Mouse (Mus musculus): ENCODE data around the gene Btbd19. TPM values are rescaled to one million over a fixed set of nuclear protein-coding genes. Genes with fewer than 3 reads are reported as not detected.

The Btbd19 gene
- total RNA-seq, 2 experiments from 2014 or later, result 2.3 to 2.5 TPM

DNA sequence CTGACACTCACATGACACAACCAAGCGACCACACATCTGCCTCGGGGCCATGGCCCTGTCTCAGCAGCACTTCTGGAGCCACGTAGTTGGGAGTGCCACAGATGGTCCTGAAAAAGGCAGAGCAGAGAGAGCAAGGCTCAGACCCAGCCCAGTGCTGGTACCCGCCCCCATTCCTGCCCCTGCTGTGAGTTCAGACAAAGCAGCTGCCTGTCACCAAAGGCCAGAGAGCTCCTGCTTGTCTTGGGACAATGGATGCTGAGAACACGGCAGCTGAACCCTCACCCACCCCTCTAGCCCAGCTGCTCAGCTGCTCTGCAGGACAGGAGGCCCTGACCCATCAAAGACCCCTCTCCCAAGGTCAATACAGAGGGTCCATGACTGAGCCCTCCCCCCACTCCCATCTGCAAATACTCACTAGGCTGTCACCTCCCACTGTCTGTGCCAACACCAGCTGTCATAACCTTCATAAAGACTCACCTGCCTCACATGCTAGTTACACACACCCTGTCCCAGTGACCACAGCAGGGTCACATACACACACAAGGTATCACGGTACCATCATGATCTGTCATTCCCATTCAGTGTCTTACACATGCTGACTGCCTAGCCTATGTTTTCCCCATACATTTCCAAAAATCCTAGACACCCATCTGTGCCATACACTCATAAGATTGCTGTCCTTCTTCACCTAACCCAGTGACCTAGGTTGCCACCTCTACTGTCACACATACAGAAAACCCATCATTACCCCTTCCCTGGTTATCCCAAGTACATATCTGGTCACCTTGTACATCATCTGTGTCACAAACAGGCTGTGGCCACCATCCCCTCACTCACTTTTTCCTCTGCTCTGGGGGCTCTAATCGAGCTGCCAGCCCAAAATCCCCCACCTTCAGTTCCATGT, 6.6 kb upstream of the Btbd19 start:
- peak overlapping the region; percentile 95 for H3K4me3 ChIP-seq

GRCm38 (mm10) chr4:117131198-117131597, 5.7 kb upstream of the Btbd19 start:
- H3K27ac ChIP-seq, result no peak overlapping the region
- H3K4me3 ChIP-seq, result no peak overlapping the region
- no peak for DNase-seq
- no peak for TF ChIP-seq CTCF (IDR thresholded peaks at IDR 0.05)
- intact Hi-C loops (cut with DNase I), result no loop called here

More for the DNA sequence above, 6.6 kb upstream of the Btbd19 start:
- intact Hi-C loops (cut with DNase I), result no loop called here
- DNase-seq, result no peak
- no peak overlapping the region for H3K27ac ChIP-seq
- no peak for TF ChIP-seq CTCF (IDR thresholded peaks at IDR 0.05)

DNA sequence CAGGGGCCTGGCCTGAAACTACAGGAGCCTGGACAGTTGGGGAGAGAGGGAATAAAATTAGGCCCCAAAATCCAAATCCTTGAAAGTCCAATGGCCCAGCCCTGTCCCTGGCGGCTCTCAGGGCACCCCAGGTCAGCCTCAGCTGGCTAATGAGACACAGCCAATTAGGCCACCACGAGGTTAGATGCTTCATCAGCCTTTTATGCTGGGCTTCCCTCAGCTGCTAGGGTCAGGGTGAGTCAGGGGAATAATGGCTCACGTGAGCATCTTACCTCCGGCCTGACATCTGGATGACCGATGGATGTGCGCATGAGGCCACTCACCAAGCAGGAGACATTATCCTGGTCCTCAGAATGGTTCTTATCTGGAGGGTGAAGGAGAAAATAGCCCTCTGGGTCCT, 5.3 kb upstream of the Btbd19 start:
- Histone ChIP-seq H3K4me3 (no peak overlapping the region), H3K27ac (no peak overlapping the region)
- intact Hi-C loops (cut with DNase I), result no loop called here
- DNase-seq, result no peak
- TF ChIP-seq CTCF (IDR thresholded peaks at IDR 0.05), result no peak

- intact Hi-C loops (cut with DNase I), result no loop called here
- peak overlapping the region; percentile 92; the same call in 1 of the 2 replicates for H3K27ac ChIP-seq
- no peak overlapping the region for H3K4me3 ChIP-seq
- no peak for TF ChIP-seq CTCF (IDR thresholded peaks at IDR 0.05)
- DNase-seq, result no peak
Measured at GRCm38 (mm10) chr4:117127991-117128686, 2.6 kb upstream of the Btbd19 start.

DNA sequence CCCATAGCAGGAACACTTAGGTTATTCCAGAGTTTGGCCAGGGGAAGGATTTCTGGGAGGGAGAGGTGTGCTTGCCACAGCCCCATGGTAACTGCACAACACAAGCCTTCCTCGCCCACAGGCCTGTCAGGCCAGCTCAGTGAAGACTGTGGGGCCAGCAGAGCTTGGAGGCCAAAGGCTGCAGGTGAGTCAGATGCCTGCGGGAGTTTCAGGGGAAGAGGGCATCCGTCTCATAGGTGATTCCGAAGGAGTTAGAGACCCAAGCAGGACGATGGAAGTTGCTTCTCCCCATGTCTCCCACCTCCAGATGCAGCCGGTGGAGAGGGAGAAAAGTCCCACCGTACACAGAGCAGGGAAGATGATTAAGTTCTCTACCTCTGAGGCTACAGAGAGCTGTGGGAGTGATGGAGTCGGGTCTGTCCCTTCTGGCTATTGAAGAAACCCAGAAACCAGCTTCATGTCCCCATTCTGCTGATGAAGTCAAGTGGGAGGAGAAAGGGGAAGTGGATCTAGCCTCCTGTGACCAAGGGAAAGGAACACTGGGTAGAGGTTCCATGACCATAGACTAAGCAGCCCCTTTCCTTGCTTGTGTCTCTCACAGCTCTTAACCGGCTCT, 1.3 kb upstream of the Btbd19 start, which contains the start of gene Tctex1d4:
Tctex1d4 (plus strand) TSS at position 120 of the 616 bp plus-strand sequence.
- peak within 1 kb of the TSS; percentile 92 for H3K27ac ChIP-seq
- H3K4me3 ChIP-seq, result peak within 1 kb of the TSS; percentile 54
- intact Hi-C loops (cut with DNase I), result no loop called here
- DNase-seq, result no peak
- no peak for TF ChIP-seq CTCF (IDR thresholded peaks at IDR 0.05)

DNA sequence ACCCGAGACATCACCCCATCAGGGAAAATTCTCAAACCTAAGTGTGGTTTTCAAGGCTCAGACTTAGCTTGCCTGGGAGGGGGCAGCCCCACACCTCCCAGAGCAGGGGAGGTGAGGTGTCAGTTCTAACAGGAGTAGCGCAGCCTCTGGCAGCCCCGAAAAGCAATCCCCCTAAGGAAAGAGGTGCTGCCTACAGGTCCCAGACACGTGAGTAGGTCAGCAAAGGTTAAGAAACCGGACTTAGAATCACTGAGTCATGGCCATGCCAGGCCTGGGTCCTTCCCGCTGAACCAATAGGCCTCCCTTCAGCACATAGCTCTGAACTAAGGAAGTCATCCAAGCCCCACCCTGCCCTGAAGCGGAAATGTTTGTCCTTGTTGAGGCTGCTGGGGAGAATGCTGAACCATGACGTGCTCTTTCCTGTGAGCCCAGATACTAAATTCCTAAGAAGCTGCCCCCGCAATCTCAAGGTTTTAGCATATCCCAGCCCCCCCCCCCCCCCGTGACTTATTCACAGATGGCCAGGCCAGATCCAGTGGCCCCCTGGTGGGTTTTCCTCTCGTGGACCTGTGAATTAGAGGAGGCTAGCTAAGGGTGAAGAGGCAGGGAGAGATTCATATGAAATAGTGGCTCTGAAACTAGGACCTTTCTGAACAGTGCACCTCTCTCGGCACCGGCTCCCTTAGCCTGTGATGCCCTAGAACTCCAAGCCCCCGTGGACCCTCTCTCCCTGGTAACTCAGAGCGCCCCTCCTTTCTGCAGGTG, 567 bp upstream of the Btbd19 start:
- H3K27ac ChIP-seq, result peak overlapping the region; percentile 92
- DNase-seq, result peak; percentile 86
- H3K4me3 ChIP-seq, result peak overlapping the region; percentile 54
- no peak for TF ChIP-seq CTCF (IDR thresholded peaks at IDR 0.05)
- intact Hi-C loops (cut with DNase I), result no loop called here

DNA sequence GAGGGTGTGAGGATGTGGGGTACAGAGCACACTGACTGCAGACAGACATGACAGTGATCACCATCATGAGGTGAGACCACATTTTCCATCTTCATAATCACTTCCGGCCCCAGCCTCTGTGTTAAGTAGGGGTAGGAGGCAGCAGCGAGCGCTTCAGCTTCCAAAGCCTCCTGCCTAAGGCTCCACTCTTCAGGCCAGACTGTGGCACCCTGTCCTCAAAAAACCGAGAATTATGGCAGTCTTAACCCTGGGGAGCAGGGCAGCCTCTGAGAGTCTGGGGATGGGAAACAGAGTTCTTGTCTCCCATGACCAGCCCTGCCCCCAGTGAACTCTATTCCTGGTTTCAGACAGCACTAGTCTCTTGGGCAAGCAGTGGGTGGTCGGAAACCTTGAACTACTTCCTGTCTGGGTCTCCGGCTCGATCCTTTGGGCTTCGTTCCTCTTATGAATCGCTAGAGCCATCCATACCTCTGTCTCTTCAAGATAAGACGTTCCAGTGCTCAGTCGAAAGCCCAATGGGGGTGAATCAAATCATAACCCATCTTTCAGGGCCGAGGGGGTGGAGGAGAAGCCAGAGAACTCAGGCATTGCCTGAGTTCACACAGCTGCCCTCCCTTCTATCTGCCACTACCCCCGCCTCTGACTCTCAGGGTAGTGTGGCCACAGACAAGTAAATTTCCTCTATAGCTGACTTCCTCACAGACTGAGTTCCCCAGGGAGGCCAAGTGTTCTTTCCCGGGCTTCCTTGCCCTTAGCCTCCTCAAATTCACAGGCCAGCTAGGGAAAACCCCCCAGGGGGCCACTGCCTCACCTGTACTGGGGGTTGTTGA, 792 bp downstream of the Btbd19 start:
- no peak for TF ChIP-seq CTCF (IDR thresholded peaks at IDR 0.05)
- DNase-seq, result peak; percentile 57
- H3K4me3 ChIP-seq, result peak overlapping the region; percentile 54
- H3K27ac ChIP-seq, result peak overlapping the region; percentile 92
- intact Hi-C loops (cut with DNase I), result loop anchor here (5.0 kb wide), 2 partner anchors 107 to 122 kb away; partner anchors contain the start of gene Eif2b3

- no peak for TF ChIP-seq CTCF (IDR thresholded peaks at IDR 0.05)
- intact Hi-C loops (cut with DNase I), result loop anchor here (5.0 kb wide), 2 partner anchors 107 to 122 kb away; partner anchors contain the start of gene Eif2b3
- Histone ChIP-seq H3K27ac (peak overlapping the region; percentile 92), H3K4me3 (no peak overlapping the region)
- no peak for DNase-seq
Measured at GRCm38 (mm10) chr4:117124218-117124517, 1.4 kb downstream of the Btbd19 start.

DNA sequence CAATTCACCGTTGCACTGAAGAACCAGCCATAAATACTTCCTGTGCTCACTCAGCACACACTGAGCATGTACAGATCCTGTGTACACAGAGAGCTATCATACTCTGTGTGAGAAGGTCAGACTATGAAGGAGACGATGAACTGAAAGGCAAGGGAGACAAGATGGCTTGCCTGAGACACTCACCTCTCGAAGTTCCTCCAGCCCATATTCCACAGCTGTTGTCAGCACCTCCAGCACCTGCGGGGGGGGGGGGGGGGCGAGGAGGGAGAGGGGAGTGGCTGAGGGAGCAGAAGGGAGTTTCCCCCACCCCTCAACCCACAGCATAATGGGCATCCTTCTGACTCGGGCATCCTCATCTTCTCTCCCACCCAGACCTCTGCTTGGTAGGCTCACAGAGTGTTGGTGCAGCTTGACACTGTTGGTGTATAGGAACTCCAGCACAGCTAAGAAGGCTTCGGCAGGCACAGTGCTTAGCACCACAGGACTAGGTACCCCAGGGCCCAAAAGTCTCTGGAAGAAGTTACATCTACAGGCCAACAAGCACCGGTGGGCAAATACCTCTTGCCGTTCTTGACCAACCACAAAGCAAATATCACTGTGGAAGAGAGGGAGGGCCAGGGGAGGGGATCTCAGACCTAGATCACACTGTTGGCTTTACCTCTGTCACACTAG, 1.8 kb downstream of the Btbd19 start:
- Histone ChIP-seq H3K27ac (peak overlapping the region; percentile 92), H3K4me3 (no peak overlapping the region)
- no peak for DNase-seq
- no peak for TF ChIP-seq CTCF (IDR thresholded peaks at IDR 0.05)
- intact Hi-C loops (cut with DNase I), result loop anchor here (5.0 kb wide), 2 partner anchors 106 to 121 kb away; partner anchors contain the start of gene Eif2b3

- peak overlapping the region; percentile 83 for H3K4me3 ChIP-seq
- H3K27ac ChIP-seq, result peak overlapping the region; percentile 92
- TF ChIP-seq CTCF (IDR thresholded peaks at IDR 0.05), result no peak
- no peak for DNase-seq
- intact Hi-C loops (cut with DNase I), result loop anchor here (5.0 kb wide), 2 partner anchors 105 to 120 kb away; partner anchors contain the start of gene Eif2b3
Measured at GRCm38 (mm10) chr4:117122209-117122608, 3.3 kb downstream of the Btbd19 start.
